Mouse (Mus musculus) ES-Bruce4 (cell line): ENCODE data around the gene Lmbr1l. TPM values are rescaled to one million over a fixed set of nuclear protein-coding genes. Genes with fewer than 3 reads are reported as not detected.
A peak's percentile ranks its signal among the peaks of the same experiment; 100 is the strongest.

Experiments used
- H3K27ac ChIP-seq: 2 replicates; pipeline ENCODE4 v1.5.1; 2012; ENCODE audit warnings: low read length, inconsistent platforms; ENCODE audit not compliant: insufficient read depth
- H3K27me3 ChIP-seq: 2 replicates; pipeline ENCODE4 v1.6.1; 2012; ENCODE audit warnings: mild to moderate bottlenecking, low read length, inconsistent platforms; ENCODE audit not compliant: control insufficient read depth, poor library complexity, insufficient read depth, severe bottlenecking
- H3K36me3 ChIP-seq: 2 replicates; pipeline ENCODE4 v1.6.1; 2012; ENCODE audit warnings: inconsistent platforms, mild to moderate bottlenecking, low read length, moderate library complexity; ENCODE audit not compliant: control insufficient read depth, poor library complexity, insufficient read depth, severe bottlenecking
- H3K4me1 ChIP-seq: one replicate; pipeline ENCODE4 v1.8.1; 2011; ENCODE audit warnings: low read length; ENCODE audit not compliant: control insufficient read depth, insufficient read depth
- H3K4me3 ChIP-seq: 2 replicates; pipeline ENCODE4 v1.5.1; 2011; ENCODE audit warnings: low read depth, mild to moderate bottlenecking, low read length
- H3K9ac ChIP-seq: 2 replicates; pipeline ENCODE4 v1.6.1; 2012; ENCODE audit warnings: low read depth, mild to moderate bottlenecking, inconsistent platforms; ENCODE audit not compliant: poor library complexity, severe bottlenecking
- H3K9me3 ChIP-seq: replicated peaks from 2 replicates; pipeline ENCODE4 v1.6.1; 2012; ENCODE audit warnings: mild to moderate bottlenecking, low read length, inconsistent platforms; ENCODE audit not compliant: control insufficient read depth, poor library complexity, insufficient read depth, severe bottlenecking
- CTCF ChIP-seq: IDR thresholded peaks from one replicate; pipeline ENCODE4 v1.8.1; 2011; ENCODE audit warnings: low read depth, low read length
- EP300 ChIP-seq: IDR thresholded peaks from 2 replicates; pipeline ENCODE4 v1.6.1; 2011; ENCODE audit warnings: low read depth, low read length; ENCODE audit not compliant: insufficient read depth
- POLR2A ChIP-seq: IDR thresholded peaks from one replicate; pipeline ENCODE4 v1.8.1; 2011; ENCODE audit warnings: low read length; ENCODE audit not compliant: insufficient read depth
- polyA plus RNA-seq: library from polyadenylated mRNA; stranded (reverse); fragments of >200 nt; gene quantifications from 2 replicates; pipeline ENCODE4 v1.2.4, GENCODE M21; 2011; ENCODE audit warnings: low read depth; ENCODE audit not compliant: missing spikeins, insufficient read depth, insufficient read length

Lmbr1l gene
- polyA plus RNA-seq, 1 experiment: 33.4 TPM

GRCm38 (mm10) chr15:98893940-98894745 is 23.9 kb downstream of the Lmbr1l start, which contains the start of gene Rhebl1:
Rhebl1 (minus strand) TSS chr15:98894540.
- Histone ChIP-seq H3K27ac (no peak within 1 kb of the TSS), H3K4me1 (peaks cover 3% of the 10 kb centered on the region), H3K36me3 (no peaks in the 10 kb centered on the region), H3K9me3 (no peaks in the 10 kb centered on the region), H3K9ac (peak within 1 kb of the TSS; percentile 38), H3K27me3 (peaks cover 10% of the 10 kb centered on the region; the same call in 1 of the 2 replicates), H3K4me3 (peak within 1 kb of the TSS; percentile 51)
- TF ChIP-seq CTCF: no peak
- TF ChIP-seq EP300: no peak
- no peak for TF ChIP-seq POLR2A

GRCm38 (mm10) chr15:98893036-98893435 is 25.0 kb downstream of the Lmbr1l start:
- Histone ChIP-seq H3K27me3 (peaks cover 8% of the 10 kb centered on the region; the same call in 1 of the 2 replicates), H3K9me3 (no peaks in the 10 kb centered on the region), H3K4me1 (peaks cover 3% of the 10 kb centered on the region), H3K4me3 (no peak overlapping the region), H3K9ac (no peak overlapping the region), H3K27ac (no peak overlapping the region), H3K36me3 (no peaks in the 10 kb centered on the region)
- TF ChIP-seq EP300: no peak
- TF ChIP-seq CTCF: no peak
- TF ChIP-seq POLR2A: no peak

- Histone ChIP-seq H3K9ac (no peak overlapping the region), H3K27me3 (peaks cover 8% of the 10 kb centered on the region; the same call in 1 of the 2 replicates), H3K9me3 (no peaks in the 10 kb centered on the region), H3K36me3 (no peaks in the 10 kb centered on the region), H3K4me1 (peaks cover 3% of the 10 kb centered on the region), H3K27ac (no peak overlapping the region), H3K4me3 (no peak overlapping the region)
- TF ChIP-seq POLR2A (no peak), CTCF (peak; percentile 45), EP300 (no peak)
Measured at GRCm38 (mm10) chr15:98891907-98892606, 26.0 kb downstream of the Lmbr1l start.

GRCm38 (mm10) chr15:98891198-98891742 is 26.8 kb downstream of the Lmbr1l start:
- Histone ChIP-seq H3K27ac (peak overlapping the region; percentile 44), H3K36me3 (no peaks in the 10 kb centered on the region), H3K9me3 (no peaks in the 10 kb centered on the region), H3K9ac (peak overlapping the region; percentile 72), H3K4me3 (peak overlapping the region; percentile 96), H3K27me3 (peaks cover 8% of the 10 kb centered on the region; the same call in 1 of the 2 replicates), H3K4me1 (peaks cover 3% of the 10 kb centered on the region)
- TF ChIP-seq EP300 (peak; percentile 67), POLR2A (peak; percentile 77), CTCF (no peak)

GRCm38 (mm10) chr15:98887526-98887925 is 30.5 kb downstream of the Lmbr1l start:
- Histone ChIP-seq H3K4me1 (no peaks in the 10 kb centered on the region), H3K4me3 (no peak overlapping the region), H3K36me3 (no peaks in the 10 kb centered on the region), H3K27ac (no peak overlapping the region), H3K9ac (no peak overlapping the region), H3K9me3 (no peaks in the 10 kb centered on the region), H3K27me3 (no peaks in the 10 kb centered on the region)
- TF ChIP-seq CTCF (no peak), EP300 (no peak), POLR2A (no peak)
